Mouse (Mus musculus): ENCODE measurements at regions not wholly inside any gene's neighbourhood (a gene's known extent, or its start where the extent isn't known, plus 50 kb on each side); places are given as distances from the start of the nearest gene placed in this dataset.
"Not testable (repeated sequence)": the region's sequence is repeated elsewhere in the genome, so short reads cannot be mapped to it uniquely, and the experiment has no call there.

GRCm38 (mm10) chr9:9342456-9343185, 103.7 kb upstream of the Arhgap42 start:
- DNase-seq: no peak

- no peak for DNase-seq
Measured at GRCm38 (mm10) chr9:9318624-9319023, 79.7 kb upstream of the Arhgap42 start.

GRCm38 (mm10) chr9:9316021-9316420, 77.1 kb upstream of the Arhgap42 start:
- DNase-seq: no peak

- no peak for DNase-seq
Measured at GRCm38 (mm10) chr9:9312274-9312673, 73.4 kb upstream of the Arhgap42 start.

GRCm38 (mm10) chr9:9311627-9312265, 72.8 kb upstream of the Arhgap42 start:
- DNase-seq: no peak

- not testable (repeated sequence) for DNase-seq
Measured at GRCm38 (mm10) chr9:9311040-9311583, 72.2 kb upstream of the Arhgap42 start.

GRCm38 (mm10) chr9:9290767-9291166, 51.9 kb upstream of the Arhgap42 start:
- DNase-seq: no peak

GRCm38 (mm10) chr9:9289570-9289969, 50.7 kb upstream of the Arhgap42 start:
- no peak for DNase-seq

Data from thymus, postnatal 25 days (tissue).